Mouse (Mus musculus): ENCODE measurements at regions not wholly inside any gene's neighbourhood (a gene's known extent, or its start where the extent isn't known, plus 50 kb on each side); places are given as distances from the start of the nearest gene placed in this dataset.

DNA sequence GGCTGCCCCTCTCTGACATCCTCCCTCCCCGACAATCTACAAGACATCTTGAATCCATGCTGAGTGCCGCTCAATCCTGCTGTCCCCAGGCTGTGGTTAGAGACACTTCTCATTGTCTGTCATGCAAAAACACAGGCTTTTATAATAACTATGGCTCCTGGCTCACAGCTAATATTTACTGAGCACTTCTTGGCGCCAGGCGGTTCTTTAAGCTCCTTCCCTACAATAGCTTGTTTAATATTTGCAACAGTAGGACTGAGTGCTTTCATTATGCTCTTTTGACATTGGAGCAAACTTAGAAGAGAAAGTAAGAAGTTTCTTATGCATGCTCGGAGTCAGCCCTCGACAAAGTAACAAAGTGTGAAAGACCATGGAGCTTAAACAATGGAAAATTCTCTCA, 151.6 kb upstream of the Irx6 start:
- no peak for DNase-seq

DNA sequence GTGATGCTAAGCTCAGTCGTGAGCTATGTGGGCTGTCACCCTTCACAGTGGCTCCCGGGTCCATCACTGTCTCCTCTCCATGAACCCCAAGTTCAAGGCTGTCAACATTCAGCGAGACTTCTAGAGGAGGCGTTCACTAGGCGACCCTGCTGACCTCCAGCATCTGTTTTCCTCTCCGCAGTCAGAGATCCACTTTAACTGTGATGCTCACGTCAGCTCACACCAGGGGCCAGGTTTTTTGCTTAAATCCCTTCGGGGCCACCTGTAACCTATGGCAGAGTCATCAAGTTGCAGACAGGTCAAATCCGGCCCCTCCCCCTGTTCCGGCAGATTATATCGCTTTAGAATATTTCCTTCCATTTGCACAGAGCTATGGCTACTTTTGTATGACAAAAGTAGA, 144.3 kb upstream of the Irx6 start:
- no peak for DNase-seq

DNA sequence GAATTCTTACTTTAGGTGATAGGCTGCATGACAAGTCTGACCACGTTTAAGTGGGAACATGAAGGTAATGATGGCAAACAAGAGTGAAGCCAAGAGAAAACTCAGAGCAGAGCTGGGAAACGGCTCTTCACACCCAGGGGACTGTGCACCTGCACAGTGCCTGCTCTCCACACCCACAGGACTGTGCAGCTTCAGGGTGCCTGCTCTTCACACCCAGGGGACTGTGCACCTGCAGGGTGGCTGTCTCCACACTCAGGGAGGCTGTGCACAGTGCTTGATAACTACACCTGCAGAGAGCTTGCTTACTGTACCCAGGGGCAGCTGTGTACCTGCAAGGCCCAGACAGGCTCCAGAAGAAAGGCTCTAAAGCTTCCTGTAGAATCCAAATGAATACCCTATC, 133.5 kb upstream of the Irx6 start:
- no peak for DNase-seq

DNA sequence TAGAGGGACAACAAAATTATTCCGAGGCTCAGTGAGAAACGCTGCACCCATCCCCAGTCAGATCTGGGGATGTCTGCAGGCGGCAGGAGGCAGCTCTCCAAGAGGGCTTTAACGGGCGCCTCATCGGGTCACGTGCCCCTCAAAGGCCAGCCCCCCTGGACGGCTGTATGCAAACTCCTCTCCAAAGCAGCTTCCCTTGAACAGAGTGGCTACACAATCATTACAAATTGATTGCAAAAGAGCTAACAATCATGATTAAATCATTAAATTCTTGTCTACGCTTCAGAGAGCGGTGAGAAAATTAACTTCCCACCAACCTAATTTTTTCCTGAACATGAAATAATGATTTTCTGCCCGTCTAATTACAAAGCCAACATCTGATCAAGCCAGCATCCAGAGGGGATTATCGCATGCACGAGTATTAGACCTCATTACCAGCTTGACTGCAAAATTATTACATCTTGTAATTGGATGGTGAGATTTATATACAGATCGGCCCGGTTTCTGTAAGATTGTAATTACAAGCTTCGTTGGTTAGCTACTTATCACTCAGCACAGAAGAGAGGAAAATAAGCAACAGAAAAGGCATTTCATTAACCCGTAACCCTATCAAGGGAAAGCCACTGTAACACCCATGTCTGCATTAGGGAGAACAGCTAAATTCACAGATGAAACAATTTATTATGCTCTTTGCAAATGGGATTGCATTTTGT, 128.6 kb upstream of the Irx6 start:
- peak; percentile 7 for DNase-seq

DNA sequence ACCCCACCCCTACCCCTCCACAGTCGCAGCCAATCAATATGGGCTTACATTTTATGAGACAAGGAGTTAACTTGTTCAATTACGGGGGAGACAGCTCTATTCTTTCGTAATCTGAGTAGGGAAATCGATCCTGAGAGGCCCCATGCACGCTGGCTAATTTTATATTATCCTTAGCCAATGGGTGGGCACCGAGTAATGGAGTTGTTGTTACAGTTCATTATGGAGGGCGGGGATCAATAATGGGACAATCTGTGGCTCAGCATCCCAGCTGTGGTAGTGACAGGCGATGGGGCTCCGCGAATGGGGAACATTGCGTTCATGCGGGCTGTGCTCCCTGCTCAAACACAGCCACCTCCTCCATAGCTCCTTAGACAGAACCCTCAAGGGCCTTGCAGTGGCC, 118.9 kb upstream of the Irx6 start:
- no peak for DNase-seq

DNA sequence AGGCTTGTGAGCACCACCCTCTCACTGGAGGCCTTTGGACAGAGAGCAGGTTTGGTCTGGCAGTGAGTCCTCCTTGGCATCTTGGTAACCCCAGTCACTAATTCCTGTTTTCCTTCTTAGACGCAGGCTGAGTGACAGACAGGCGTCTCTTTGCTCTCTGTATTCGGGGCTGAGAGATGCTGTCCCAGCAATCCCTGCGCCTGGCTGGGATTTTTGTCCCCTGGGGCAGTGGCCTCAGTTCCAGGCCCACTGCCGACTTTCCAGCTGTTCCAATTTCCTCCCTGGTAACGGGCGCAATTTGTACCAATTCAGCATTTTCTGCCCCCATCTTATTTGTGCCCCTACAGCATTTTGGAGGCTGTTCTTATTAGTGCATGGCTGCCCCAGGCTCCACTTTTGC, 118.5 kb upstream of the Irx6 start:
- peak; percentile 16 for DNase-seq

DNA sequence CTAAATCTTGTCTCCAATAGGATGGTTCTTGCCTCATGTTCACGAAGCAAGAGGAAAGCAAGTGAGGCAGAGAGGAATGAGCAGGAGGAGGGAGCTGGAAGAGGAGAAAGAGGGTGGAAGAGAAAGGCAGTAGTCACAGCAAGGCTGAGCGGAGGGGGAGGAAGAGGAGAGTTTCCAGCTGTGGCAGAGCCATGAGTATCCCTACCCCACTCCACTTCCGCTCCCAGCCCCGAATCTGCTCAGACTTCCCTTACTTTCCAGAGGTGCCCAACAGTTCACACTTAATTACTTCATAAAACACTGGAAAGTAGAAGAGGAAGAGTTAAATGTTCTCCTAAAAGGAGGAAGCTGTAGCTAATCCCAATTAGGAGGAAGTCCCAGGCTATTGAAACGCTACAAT, 111.6 kb upstream of the Irx6 start:
- no peak for DNase-seq

DNA sequence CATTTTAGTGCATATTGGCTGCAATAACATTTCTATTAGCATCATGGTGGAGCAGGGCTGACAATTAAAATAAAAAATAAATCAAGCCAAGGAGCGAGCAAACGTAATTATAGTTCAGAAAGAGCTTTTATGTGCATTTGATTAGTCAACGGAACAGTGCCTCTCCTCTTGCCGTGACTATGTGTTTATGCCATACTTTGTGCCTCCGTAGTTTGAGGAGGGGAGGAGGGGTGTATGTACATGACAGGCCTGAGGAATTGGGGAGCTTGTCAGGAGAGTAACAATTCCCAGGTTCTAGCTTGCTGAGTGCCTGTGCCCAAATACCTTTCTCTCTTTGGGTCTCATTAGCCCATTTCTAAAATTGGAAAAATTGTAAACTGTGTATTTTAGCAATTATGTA, 111.1 kb upstream of the Irx6 start:
- no peak for DNase-seq

DNA sequence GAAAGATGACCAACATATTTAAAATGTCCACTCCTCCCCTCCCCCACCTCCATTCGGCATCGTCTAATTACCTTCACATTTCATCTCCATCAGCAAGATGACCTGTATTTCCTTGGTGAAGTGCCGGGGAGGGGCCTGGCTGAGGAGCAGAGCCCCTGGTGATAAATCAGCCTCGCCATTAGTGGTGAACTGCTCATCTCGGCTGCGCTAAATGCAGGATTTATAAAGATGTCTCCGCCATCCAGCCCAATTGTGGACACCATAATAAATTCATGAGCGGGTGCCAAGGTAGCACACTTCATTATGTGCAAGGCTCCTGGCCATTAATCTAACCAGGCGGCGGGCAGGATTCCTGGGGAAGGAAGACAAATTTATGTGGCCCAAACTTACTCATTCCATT, 104.4 kb upstream of the Irx6 start:
- no peak for DNase-seq

DNA sequence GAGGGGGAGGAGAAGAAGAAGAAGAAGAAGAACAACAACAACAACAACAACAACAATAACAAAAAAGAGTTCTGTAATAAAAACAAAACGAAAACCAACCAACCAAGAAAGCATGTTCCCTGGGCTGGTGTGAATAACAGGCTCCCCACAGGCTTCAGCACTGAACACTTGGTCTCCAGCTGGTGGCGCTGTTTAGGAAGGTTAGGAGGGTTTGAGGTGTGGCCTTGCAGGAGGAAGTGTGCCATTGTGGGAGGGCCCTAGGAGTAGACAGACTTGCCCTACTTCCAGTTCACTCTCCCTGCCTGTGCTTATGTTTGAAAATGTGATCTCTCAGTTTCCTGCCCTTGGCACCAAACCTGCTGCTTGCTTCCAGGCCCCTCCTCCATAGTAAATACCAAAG, 94.6 kb upstream of the Irx6 start:
- no peak for DNase-seq

DNA sequence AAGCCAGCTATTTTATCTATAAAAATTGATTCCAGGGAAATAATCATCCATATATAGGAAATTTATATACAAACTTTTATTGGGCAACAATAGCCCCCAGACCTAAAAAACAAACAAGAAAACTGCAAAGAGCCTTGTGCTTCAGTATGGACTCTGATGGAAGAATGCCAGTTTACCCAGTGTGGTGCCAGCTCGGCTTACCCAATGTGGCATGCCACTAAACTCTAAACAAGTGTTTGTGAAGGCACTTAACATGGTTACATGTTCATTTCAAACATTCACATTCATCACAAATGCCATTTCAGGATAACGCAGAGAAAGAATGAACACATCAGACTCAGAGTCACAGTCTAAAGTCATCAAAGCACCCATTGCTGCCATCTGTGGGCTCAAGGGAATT, 93.0 kb upstream of the Irx6 start:
- peak; percentile 10 for DNase-seq

DNA sequence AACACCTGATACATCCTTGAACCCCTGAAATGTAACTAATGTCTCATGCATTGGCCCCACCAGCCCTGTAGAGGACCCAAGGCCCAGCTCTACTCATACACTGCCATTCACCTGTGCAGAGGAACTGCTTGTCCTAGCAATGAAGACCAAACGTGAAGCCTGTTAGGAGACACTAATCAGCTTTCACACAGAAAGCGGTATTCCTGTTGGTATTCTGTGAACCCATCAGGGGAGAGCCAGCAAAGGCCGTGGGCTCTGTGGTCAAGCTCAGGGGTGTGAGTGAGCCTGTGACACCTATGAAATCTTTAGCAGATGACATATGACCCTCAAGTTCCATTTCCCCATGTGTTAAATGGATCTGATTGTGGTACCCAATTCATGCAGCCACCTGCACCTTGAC, 73.3 kb upstream of the Irx6 start:
- DNase-seq: no peak

DNA sequence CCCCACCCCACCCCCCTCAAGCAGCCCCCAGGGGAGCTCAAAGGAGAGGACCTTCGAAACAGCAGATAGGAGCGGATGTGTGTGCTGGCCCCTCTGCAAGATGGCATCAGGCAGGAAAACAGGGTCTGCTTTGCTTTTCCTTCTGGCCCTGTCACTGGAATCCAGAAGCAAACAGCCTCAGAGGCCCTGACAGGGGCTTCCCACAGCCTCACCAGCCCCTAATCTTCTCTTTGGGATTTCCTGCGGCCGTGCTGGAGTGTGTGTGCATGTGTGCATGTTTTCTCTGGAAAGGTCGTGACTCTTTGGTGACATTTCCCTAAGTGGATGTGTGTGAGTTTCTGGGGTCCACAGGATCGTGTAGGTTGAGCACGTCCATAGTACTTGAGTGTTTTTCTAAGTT, 71.1 kb upstream of the Irx6 start:
- DNase-seq: no peak

DNA sequence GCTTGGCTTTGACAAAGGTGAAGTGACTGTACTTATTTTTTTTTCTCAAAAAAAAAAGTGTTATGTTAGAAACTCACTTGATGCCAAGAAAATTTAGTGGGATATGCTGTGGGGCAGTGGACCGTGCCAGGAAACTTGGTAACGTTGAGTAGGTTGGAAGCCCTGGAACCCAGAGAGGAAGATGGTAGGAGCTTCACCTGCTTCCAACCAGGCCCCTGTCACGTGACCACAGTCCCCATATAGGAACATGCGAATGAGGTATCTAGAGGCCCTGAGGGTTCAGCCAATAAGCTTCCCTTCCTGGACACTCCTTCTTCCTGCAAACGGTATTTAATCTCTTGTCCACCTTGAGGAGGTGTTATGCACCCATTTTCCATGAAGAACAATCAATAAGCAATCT, 68.5 kb upstream of the Irx6 start:
- DNase-seq: no peak

DNA sequence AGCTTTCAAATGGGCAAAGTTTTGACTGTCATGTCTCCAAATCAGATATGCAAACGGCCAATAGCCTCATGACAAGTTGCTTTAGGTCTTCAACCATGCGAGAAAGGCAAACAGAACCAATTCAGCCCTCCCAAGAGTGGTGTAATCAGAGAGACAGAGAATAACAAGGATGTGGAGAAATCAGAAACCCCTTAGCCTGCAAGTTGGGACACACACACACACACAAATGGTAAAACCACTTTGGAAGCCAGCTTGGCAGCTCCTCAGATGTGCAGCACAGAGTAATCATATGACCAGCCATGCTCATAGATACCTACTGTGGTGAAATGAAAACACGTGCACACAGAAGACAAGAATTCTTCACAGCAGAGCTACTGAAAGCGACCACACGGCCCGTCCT, 66.5 kb upstream of the Irx6 start:
- no peak for DNase-seq

DNA sequence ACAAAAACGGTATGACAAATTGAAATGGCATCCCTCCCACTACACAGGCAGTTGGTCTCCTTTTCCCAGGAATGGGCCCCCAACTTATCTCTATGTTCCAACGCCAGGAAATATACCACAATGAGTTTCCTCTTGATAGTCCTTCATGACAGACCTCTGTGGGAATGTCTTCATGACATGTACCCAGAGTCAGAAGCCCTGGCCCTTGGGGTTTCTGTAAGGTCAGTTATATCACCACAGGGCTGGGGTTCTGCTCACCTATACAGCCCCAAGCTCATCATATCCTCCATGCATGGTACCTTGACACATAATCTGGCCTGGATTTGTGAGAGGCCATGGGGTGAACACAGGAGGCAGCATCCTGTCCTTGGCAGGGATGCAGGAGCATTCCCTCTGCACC, 64.2 kb upstream of the Irx6 start:
- no peak for DNase-seq

DNA sequence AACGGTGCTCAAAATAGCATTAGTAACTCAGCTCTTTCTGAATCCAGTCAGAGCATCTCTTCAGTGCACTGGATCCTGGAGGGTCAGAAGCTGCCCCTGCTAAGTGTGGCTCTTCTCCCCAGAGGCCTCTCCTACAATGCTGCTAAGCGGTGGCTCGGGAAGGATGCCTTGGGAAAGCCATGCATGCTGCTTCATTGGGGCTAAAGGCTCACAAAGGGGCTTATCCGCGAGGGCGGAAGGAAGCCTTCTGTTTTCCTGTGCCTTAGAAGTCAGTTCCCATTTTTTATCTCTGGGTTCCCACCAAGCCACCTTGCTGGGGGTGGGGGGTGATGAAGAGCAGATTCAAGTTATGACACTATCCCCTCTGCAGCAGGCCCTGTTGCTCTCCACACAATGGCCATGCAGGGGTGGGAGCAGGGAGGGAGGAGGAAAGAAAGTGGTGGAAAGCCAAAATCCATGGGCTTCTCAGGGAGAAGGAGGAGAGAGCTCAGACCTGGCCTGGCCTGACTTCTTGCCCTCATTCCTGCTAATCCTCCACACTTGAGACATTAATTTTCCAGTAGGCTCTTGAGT, 63.5 kb upstream of the Irx6 start:
- DNase-seq: no peak

DNA sequence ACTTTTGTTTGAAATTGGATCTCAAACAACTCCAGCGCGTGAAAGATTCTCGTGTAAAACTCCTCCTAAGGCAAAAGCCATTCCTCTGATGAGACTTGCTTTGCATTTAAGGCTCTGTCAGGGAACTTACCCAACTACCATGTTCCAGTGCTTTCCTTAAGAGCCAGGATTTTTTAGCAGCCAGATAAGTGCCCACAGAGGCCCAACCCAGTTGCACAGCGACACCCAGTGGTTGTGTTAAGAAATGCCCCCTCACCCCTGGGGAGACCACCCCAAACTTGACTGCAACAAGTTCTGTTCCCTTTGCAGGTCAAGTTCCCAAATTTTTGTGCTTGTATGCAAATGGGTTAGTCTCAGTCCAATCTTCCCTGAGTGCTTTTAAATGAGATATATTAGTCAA, 60.6 kb upstream of the Irx6 start:
- peak; percentile 14 for DNase-seq

DNA sequence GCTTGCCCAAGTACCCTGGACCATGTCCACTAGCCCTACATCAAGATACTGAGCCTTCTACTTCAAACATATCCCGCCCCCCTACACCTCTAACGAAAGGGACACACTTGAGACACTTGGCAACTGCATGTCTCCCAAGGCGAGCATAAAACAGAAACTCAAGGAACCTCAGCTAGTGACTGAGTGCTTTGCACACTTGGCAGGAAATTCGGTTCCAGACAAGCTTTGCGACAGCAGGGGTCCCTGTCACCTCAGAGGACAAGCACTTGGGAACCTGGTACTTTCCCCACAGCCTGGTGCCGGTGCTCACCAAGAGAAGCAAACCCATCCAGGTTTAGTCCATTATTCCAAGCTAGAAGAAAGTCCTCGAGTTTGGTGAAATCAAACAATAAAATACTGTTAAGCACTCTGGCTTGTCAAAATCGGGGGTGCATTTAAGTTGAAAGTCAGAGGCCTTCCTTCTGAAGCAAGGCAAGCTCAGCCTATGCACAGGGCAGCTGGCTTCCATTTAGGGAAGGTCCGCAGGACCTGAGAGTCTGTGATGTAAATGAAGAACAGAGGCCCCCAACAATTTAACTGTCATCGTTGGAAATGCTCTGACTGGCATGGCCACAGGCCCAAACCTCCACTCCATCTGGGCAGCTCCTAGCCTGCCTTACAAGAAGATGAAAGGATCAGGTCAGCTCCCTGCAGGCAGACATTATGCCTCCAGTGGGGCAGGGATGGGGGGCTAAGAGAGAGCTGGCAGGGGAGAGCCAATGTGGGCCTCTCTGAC, 57.6 kb upstream of the Irx6 start:
- DNase-seq: no peak

DNA sequence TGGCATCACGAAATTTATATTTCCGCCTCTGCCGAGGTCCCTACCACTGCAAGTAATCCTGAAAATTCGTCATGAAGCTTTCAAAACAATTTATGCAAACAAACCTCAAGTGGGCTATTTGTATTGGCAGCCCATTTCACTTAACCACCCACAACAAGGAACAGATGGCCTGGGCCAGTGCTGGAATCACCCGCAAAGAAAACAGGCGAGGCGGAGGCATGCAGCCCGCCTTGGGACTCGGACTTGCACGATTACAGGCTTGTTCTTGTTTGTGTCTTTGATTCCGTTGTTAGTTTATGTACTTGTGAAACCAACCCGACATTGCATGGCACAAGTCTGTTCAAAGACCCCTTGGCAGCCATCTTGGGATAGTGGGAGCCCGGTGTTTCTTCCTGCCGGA, 55.8 kb upstream of the Irx6 start:
- no peak for DNase-seq
